Mouse (Mus musculus): ENCODE data around the gene Tex22. TPM values are rescaled to one million over a fixed set of nuclear protein-coding genes. Genes with fewer than 3 reads are reported as not detected.

The Tex22 gene
- total and polyA plus RNA-seq, 3 experiments = 0.21 to 0.27 TPM; not detected in 1

DNA sequence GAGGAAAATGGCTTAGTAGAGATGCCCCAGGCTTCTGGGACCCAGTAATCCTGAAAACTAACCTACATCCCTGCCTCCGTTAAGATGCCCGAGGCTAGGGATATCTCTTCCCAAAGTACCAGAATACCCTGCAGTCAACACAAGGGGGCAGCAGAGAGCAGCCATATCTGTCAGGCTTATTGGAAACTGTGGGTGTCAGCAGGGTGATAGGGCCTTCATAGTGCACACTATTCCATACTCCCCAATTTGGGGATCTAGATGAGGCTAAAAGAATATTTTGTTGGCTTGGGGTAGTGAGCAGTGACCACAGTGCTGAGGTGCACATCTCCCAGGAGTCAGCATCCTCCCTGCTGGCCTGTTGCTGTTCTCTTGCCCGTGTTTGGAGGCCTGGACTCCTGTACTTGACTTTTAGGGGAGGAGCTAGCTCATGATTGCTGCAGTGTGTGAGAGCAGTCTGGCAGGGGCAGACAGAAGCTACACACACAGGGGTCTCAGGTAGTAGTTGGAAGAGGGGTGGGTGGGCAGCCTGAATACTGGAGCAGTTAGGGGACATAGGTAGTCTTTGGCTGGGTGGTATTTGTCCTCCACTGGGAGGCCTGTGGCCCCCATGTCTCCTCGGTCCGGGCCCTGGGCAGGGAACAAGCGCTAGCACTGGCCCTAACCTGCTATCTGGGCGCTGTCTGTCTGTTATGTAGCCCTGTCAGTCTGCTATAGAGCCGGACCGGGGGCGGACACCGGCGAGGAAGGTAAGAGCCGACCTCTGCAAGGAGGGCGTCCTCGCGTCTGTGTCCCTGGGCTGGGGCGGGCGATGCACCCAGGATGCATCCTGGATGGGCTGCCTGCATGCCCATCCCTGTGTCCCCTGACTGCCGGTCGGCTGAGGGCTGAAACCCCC lies 45.5 kb downstream of the Tex22 start:
- 83% methylated on average over 20 of the region's 20 CpGs for whole genome bisulfite sequencing
- H3K4me1 ChIP-seq (ENCODE audit: control insufficient read depth, insufficient read depth, low read length) = peaks cover 1% of the 10 kb centered on the region
- no peak overlapping the region for H3K9ac ChIP-seq (ENCODE audit: low read depth, low read length)
- H3K36me3 ChIP-seq (ENCODE audit: control insufficient read depth, insufficient read depth, low read length) = no peaks in the 10 kb centered on the region
- H3K4me3 ChIP-seq = no peak overlapping the region
- TF ChIP-seq EP300 (IDR thresholded peaks at IDR 0.05; ENCODE audit: insufficient read depth, low read depth, low read length) = peak; percentile 89
- TF ChIP-seq POLR2A (IDR thresholded peaks at IDR 0.05; ENCODE audit: insufficient read depth, low read depth, low read length) = no peak
- peak; percentile 98 for TF ChIP-seq CTCF (IDR thresholded peaks at IDR 0.05)
- intact Hi-C loops (cut with DNase I) = loop anchor here (1.0 to 2.0 kb wide), 2 partner anchors 19 to 37 kb away; partner anchors contain the start of gene Tedc1
- DNase-seq = peak; percentile 83 to 88
- no peaks in the 10 kb centered on the region for H3K27me3 ChIP-seq (ENCODE audit: control insufficient read depth, insufficient read depth, low read length)
- peaks cover under 1% of the 10 kb centered on the region; the same call in 1 of the 2 replicates for H3K79me2 ChIP-seq (replicated peaks; ENCODE audit: control insufficient read depth, insufficient read depth, low read length)
- no peak overlapping the region; the same call in 1 of the 2 replicates for H3K27ac ChIP-seq

DNA sequence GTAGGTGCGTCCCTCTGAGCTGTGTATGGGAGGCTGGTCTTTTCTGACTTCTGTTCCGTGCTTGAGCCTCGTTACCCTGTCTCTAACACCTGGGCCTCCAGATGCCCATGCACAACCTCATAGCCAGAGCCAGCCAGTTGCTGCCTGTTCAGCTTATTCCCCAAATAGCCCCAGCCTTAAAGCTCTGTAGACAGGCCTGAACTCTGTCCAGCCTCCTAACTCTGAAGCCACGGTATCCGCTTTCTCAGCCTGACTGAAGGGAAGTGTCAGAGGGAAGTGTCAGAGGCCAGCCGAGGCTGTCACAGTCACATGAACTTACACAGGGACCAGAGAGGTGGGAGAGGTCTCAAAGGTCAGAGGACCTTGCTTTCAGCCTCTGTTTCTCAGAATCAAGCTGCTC lies 50.4 kb downstream of the Tex22 start:
- Histone ChIP-seq H3K27ac (no peak overlapping the region), H3K4me1 (ENCODE audit: control insufficient read depth, insufficient read depth, low read length) (no peaks in the 10 kb centered on the region; the same call in 1 of the 2 replicates), H3K27me3 (ENCODE audit: control insufficient read depth, insufficient read depth, low read length) (no peaks in the 10 kb centered on the region), H3K36me3 (ENCODE audit: control insufficient read depth, insufficient read depth, low read length) (no peaks in the 10 kb centered on the region), H3K79me2 (replicated peaks; ENCODE audit: control insufficient read depth, insufficient read depth, low read length) (no peaks in the 10 kb centered on the region), H3K9ac (ENCODE audit: low read depth, low read length) (no peak overlapping the region), H3K4me3 (no peak overlapping the region)
- WGBS = 55% methylated on average over 6 of the region's 6 CpGs
- intact Hi-C loops (cut with DNase I) = no loop called here
- TF ChIP-seq CTCF (IDR thresholded peaks at IDR 0.05) (no peak), EP300 (IDR thresholded peaks at IDR 0.05; ENCODE audit: insufficient read depth, low read depth, low read length) (no peak), POLR2A (IDR thresholded peaks at IDR 0.05; ENCODE audit: insufficient read depth, low read depth, low read length) (no peak)
- no peak for DNase-seq

DNA sequence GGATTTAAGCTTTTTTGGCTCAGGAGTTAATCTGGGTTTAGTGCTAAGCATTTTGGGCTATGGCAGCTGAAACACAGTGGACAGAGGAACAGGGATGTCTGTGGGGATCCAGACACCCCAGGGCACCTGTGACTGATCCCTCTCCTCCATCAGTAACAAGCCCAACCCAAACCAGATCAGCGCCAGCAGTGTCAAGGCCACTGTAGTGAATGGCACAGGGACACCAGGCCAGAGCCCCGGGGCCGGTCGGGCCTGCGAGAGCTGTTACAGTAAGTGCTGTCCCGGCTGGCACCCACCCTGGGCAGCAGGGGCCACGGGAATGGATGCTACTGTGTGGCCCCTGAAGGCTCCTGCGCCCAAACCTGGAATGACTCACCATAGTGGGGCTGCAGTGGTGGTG lies 56.4 kb downstream of the Tex22 start:
- TF ChIP-seq EP300 (IDR thresholded peaks at IDR 0.05; ENCODE audit: insufficient read depth, low read depth, low read length) = no peak
- TF ChIP-seq CTCF (IDR thresholded peaks at IDR 0.05) = no peak
- no peak for TF ChIP-seq POLR2A (IDR thresholded peaks at IDR 0.05; ENCODE audit: insufficient read depth, low read depth, low read length)

DNA sequence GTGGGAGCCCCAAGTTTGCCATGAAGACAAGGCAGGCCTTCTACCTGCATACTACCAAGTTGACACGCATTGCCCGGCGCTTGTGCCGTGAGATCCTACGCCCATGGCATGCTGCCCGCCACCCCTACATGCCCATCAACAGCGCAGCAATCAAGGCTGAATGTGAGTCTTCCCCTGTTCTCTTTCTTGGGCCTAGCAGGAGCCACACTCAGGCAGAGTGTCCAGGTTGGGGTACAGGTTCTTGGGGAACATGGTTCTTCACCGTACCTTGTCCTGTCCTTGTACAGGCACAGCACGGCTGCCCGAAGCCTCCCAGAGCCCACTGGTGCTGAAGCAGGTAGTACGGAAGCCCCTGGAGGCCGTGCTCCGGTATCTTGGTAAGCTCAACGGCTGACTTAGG lies 57.3 kb downstream of the Tex22 start:
- peak overlapping the region; percentile 83 for H3K27ac ChIP-seq
- H3K27me3 ChIP-seq (ENCODE audit: control insufficient read depth, insufficient read depth, low read length) = no peaks in the 10 kb centered on the region
- no peaks in the 10 kb centered on the region for H3K79me2 ChIP-seq (replicated peaks; ENCODE audit: control insufficient read depth, insufficient read depth, low read length)
- 94% methylated on average over 14 of the region's 14 CpGs for WGBS
- H3K9ac ChIP-seq (ENCODE audit: low read depth, low read length) = no peak overlapping the region
- no peaks in the 10 kb centered on the region; the same call in 1 of the 2 replicates for H3K36me3 ChIP-seq (ENCODE audit: control insufficient read depth, insufficient read depth, low read length)
- H3K4me3 ChIP-seq = no peak overlapping the region
- peaks cover 12% of the 10 kb centered on the region for H3K4me1 ChIP-seq (ENCODE audit: control insufficient read depth, insufficient read depth, low read length)
- no peak for DNase-seq
- TF ChIP-seq POLR2A (IDR thresholded peaks at IDR 0.05; ENCODE audit: insufficient read depth, low read depth, low read length) (no peak), CTCF (IDR thresholded peaks at IDR 0.05) (no peak), EP300 (IDR thresholded peaks at IDR 0.05; ENCODE audit: insufficient read depth, low read depth, low read length) (no peak)
- intact Hi-C loops (cut with DNase I) = loop anchor here (5.0 kb wide), 1 partner anchor 74 kb away; no protein-coding TSS in a partner anchor

More for the DNA sequence above, 56.4 kb downstream of the Tex22 start:
- DNase-seq = no peak
- WGBS = 97% methylated on average over 8 of the region's 8 CpGs
- no peak overlapping the region for H3K9ac ChIP-seq (ENCODE audit: low read depth, low read length)
- no peak overlapping the region for H3K27ac ChIP-seq
- H3K4me3 ChIP-seq = no peak overlapping the region
- no peaks in the 10 kb centered on the region; the same call in 1 of the 2 replicates for H3K36me3 ChIP-seq (ENCODE audit: control insufficient read depth, insufficient read depth, low read length)
- no peaks in the 10 kb centered on the region for H3K79me2 ChIP-seq (replicated peaks; ENCODE audit: control insufficient read depth, insufficient read depth, low read length)
- H3K4me1 ChIP-seq (ENCODE audit: control insufficient read depth, insufficient read depth, low read length) = peaks cover 12% of the 10 kb centered on the region
- intact Hi-C loops (cut with DNase I) = loop anchor here (5.0 kb wide), 1 partner anchor 73 kb away; no protein-coding TSS in a partner anchor
- no peaks in the 10 kb centered on the region for H3K27me3 ChIP-seq (ENCODE audit: control insufficient read depth, insufficient read depth, low read length)

DNA sequence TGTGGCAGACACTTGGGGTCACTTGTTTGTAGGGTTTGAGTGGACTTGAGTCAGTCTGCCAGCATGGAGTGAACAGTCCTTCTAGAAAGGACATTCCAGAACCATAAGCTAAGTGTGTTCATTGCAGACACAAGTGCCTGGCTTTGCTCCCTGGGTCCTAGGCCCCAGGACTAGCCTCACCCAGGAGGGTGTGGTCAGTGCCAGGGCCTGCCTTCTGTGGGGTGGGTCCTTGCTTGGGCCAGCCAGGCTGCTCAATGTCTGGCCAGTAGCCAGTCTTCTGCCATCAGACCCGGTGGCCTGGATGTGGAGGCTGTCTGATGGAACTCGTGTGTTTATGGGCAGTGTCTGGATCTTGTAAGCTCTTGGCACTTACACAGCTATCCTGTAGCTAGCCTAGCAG lies 58.3 kb downstream of the Tex22 start:
- H3K36me3 ChIP-seq (ENCODE audit: control insufficient read depth, insufficient read depth, low read length) = no peaks in the 10 kb centered on the region; the same call in 1 of the 2 replicates
- peak overlapping the region; percentile 83 for H3K27ac ChIP-seq
- WGBS = 8% methylated on average over 2 of the region's 2 CpGs
- no peaks in the 10 kb centered on the region for H3K27me3 ChIP-seq (ENCODE audit: control insufficient read depth, insufficient read depth, low read length)
- H3K9ac ChIP-seq (ENCODE audit: low read depth, low read length) = no peak overlapping the region
- peaks cover 12% of the 10 kb centered on the region for H3K4me1 ChIP-seq (ENCODE audit: control insufficient read depth, insufficient read depth, low read length)
- peak; percentile 97 for TF ChIP-seq EP300 (IDR thresholded peaks at IDR 0.05; ENCODE audit: insufficient read depth, low read depth, low read length)
- peak; percentile 35; the same call in 1 of the 2 replicates for TF ChIP-seq POLR2A (IDR thresholded peaks at IDR 0.05; ENCODE audit: insufficient read depth, low read depth, low read length)
- no peak for TF ChIP-seq CTCF (IDR thresholded peaks at IDR 0.05)
- no peak overlapping the region for H3K4me3 ChIP-seq
- peak; percentile 78 to 92 for DNase-seq
- intact Hi-C loops (cut with DNase I) = loop anchor here (5.0 kb wide), 1 partner anchor 75 kb away; no protein-coding TSS in a partner anchor
- no peaks in the 10 kb centered on the region for H3K79me2 ChIP-seq (replicated peaks; ENCODE audit: control insufficient read depth, insufficient read depth, low read length)

All from heart, adult 2 months (tissue).